Mouse (Mus musculus) layer of hippocampus, adult 9-10 months (tissue): ENCODE data around the gene Helz2.
A peak's percentile ranks its signal among the peaks of the same experiment; 100 is the strongest.

Experiments
- DNase-seq: peaks from one replicate; pipeline ENCODE4 v3.0.0; 2022; ENCODE audit warnings: low spot score

Helz2 gene

DNA sequence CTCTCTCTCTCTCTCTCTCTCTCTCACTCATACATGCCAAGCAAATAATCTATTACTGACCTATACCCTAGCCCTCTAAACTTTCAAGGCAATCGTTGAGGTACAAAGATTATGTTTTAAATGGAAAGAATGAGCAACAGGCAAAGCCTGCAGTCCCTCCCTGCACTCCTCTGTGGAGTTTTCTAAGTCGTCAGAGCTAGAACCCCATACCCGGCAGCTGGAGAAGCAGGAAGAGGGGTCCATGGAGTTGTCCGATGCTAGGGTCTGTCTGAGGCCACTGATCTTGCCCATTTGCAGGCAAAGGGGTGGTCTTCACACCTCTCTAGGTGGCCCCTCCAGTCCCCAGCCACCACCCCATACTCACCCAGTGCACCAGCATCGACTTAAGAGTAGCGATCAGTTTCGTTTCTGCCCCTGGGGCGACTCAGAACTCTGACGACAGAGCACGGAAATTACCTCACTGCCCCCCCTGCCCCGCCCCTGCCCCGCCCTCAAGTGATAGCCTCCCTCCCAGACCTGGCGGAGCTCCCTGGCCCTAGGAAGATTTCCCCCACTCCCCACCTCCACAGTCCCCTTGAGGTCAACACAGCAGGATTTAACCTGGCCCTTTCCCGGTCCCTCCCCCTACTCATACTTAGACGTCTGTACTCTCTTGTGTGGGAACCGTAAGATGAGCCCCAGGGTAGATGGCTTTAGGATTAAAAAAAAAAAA is at the start of gene Helz2:
Gene Helz2, minus strand, starts transcription at position 426 of the 712 bp plus-strand sequence.
- no peak for DNase-seq

DNA sequence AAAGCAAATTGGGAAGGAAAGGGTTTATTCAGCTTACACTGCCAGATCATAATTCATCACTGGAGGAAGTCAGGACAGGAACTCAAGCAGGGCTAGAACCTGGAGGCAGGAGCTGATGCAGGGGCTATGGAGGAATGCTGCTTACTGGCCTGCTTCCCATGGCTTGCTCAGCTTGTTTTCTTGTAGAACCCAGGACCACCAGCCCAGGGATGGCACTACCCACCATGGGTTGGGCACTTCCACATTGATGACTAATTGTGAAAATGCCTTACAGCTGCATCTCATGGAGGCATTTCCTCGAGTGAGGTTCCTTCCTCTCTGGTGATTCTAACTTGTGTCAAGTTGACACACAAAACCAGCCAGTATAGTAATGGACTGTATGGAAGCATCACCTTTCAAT is 49.1 kb upstream of the Helz2 start:
- DNase-seq: no peak

DNA sequence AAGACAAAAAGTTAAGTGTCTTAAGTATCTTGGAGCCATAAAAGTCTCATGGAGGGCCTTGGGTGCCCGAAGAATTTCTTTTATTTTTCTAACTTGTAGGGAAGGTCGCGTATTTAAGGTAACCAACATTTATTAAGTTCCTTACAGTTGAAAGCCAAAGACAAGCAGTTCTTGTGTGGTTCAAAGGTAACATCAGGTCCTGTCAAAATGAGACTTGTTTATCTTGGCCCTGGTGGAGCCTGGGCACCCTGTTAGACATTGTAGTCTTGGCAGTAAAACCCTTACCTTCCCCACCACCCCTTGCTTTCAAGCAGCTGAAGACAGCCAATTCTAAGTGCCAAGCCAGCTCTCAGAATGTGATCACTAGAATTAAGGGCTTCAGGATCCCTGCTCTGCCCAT is 46.9 kb upstream of the Helz2 start:
- no peak for DNase-seq

DNA sequence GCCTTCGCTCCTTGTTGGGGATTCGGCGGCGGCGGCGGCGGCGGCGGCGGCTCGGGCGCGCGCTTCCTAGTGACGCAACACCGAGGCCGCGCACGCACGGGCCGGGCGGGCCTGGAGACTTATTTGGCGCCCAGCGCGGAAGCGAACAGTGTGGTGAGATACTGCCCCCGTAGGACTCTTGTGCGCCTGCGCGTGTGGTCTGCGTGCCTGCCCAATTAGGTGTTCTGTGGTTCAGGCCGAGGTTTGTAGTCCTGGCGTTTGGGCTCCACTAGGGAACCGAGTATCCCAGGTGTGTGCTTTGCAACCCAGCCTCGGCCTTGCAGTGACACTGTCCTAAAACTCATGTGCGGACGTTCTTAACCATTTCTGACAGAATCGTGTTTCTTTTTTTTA is 46.1 kb upstream of the Helz2 start, which contains the start of gene Gmeb2:
Gene Gmeb2, minus strand, starts transcription at position 78 of the 393 bp plus-strand sequence.
- peak; percentile 91 for DNase-seq

DNA sequence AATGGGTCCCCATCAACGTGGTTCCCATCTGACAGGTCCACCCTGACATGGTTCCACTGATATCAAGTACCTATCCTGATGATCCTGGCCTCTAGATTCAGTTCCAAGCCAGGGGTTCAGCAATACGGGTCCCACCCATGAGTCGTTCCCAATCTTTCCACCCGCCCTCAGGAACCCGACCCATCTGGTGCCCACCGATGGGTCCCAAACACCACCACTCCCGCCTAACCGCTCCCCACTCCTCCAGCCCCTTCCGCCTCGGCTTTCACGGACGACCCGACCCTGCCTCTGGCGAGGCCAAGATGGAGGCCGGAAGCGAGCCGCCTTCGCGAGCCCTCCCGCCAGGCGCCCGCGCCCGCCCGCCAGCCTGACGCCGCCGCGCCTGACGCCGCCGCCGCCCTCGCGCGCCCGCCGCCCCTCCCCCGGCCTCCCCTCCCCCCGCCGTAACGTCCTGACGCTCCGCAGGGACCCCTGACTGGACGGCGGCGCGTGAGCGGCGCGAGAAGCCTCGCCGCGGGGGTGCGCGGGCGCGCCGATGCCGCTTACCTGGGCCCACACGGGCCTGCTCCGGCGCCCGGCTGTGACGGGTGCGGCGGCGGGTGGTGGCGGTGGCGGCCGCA is 45.6 kb upstream of the Helz2 start:
- peak; percentile 42 for DNase-seq

DNA sequence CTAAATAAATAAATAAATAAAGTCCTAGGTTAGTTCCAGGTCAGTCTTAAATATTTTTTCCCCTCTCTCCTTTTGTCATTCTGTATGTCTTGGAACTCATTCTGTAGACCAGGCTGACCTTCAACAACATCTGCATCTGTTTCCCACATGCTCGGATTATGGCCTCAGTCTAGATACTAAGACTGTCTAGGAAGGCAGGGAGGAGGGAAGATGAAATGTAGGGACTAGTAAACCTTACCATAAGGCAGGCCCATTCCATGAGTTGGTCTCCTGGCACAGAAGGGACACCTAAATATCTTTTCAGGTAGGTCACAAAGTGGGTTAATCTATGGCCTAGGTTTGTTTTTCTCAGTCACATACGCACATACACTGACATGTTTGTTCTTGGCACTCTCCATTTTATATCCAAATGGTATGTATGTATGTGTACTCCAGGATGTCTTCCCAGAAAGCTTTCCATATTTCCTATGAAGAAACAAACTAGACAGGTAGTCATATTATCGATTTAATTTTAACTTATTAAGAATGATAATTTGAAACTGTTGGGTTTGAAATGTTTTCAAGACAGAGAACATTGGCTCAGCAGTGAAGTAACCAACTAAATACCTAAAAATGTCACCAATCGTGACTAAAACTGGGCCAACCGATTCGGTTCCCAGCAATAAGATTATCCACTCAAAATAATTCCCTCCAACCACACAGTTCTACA is 45.0 kb upstream of the Helz2 start:
- no peak for DNase-seq

- DNase-seq: no peak
These were observed 38.1 kb upstream of the Helz2 start for GRCm38 (mm10) chr2:181279968-181280367.

GRCm38 (mm10) chr2:181277866-181278265 is 36.0 kb upstream of the Helz2 start:
- DNase-seq: no peak

GRCm38 (mm10) chr2:181276766-181277165 is 34.9 kb upstream of the Helz2 start:
- no peak for DNase-seq

- no peak for DNase-seq
These were observed 32.8 kb upstream of the Helz2 start for GRCm38 (mm10) chr2:181274639-181275038.

GRCm38 (mm10) chr2:181273829-181274228 is 32.0 kb upstream of the Helz2 start:
- no peak for DNase-seq

- DNase-seq: no peak
These were observed 30.3 kb upstream of the Helz2 start for GRCm38 (mm10) chr2:181272092-181272491.

GRCm38 (mm10) chr2:181266839-181267238 is 25.0 kb upstream of the Helz2 start:
- no peak for DNase-seq

DNA sequence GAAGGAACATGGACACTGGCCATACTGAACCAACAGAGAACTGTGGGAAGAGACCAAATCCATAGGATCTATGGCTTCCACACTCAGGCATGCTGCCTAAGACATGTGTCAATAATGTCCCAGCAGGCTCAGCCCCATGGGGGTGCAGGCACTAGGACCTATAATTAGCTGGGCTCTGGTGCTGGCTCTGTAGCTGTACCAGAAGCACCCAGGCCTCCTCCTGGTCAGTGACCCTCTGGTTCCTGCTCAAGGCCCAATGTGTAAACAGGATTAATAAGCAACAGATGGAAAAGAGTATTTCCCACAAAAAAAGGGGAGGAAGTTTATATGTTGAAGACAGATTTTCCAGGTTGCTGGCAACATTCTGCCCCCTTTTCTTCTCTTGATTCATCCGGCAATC is 11.4 kb upstream of the Helz2 start:
- no peak for DNase-seq

GRCm38 (mm10) chr2:181251841-181252240 is 10.0 kb upstream of the Helz2 start:
- no peak for DNase-seq

DNA sequence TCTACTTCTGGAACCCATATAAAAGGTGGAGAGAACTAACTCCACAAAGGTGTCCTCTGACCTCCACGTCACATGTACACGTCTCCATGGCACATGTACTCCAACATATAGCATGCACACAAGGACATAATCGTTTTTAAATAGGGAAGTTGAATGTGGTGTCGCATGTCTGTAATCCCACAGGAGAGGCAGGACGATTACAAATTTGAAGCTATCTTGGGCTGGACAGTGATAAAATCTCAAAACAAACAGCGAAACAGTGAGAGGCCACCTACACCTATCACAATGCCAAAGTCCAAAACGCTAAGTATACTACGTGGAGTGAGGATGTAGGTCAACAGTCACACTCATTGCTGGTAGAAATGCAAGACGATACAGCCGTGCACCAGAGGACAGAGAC is 7.4 kb upstream of the Helz2 start:
- DNase-seq: no peak

GRCm38 (mm10) chr2:181245031-181245430 is 3.2 kb upstream of the Helz2 start:
- DNase-seq: no peak

GRCm38 (mm10) chr2:181243706-181244394 is 2.0 kb upstream of the Helz2 start:
- no peak for DNase-seq

- no peak for DNase-seq
These were observed 463 bp upstream of the Helz2 start for GRCm38 (mm10) chr2:181242314-181242665.

- no peak for DNase-seq
These were observed 904 bp downstream of the Helz2 start for GRCm38 (mm10) chr2:181240806-181241440.

DNA sequence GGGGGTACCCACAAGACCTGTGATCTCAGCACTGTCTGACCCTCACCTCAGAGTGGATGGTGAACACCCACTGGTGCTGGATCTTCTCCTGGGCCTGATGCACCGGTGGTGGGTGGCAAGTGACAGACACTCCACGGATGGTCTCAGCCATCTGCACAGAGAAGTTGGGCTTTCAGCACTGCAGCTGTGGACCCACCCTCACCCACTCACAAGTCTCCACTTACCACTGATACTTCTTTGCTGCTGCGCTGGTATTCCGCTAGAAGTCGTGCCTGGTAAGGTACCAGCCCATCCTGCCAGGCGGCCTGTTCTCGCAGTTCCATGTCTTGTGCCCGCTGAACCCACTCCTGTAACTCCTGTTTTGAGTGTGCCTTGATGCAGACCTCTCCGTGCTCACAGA is 2.6 kb downstream of the Helz2 start:
- DNase-seq: no peak

- DNase-seq: no peak
These were observed 3.0 kb downstream of the Helz2 start for GRCm38 (mm10) chr2:181238861-181239260.
